Mouse (Mus musculus) G1E (cell line): ENCODE measurements around the gene Naa10. TPM values are rescaled to one million over a fixed set of nuclear protein-coding genes. Genes with fewer than 3 reads are reported as not detected.
A peak's percentile ranks its signal among the peaks of the same experiment; 100 is the strongest.

Experiments used
- ATAC-seq: 2 replicates; pipeline ENCODE4 v1.8.0; 2016; ENCODE audit warnings: mild to moderate bottlenecking; ENCODE audit not compliant: insufficient number of reproducible peaks, poor library complexity, low FRiP score, severe bottlenecking; ENCODE audit errors: extremely low read depth
- DNase-seq: peaks from one replicate; pipeline ENCODE4 v3.0.0; 2012; ENCODE audit warnings: low spot score
- H3K27me3 ChIP-seq: 2 replicates; pipeline ENCODE4 v1.6.1; 2012; ENCODE audit warnings: mild to moderate bottlenecking, low read length, inconsistent platforms; ENCODE audit not compliant: insufficient read depth
- H3K36me3 ChIP-seq: replicated peaks from 2 replicates; pipeline ENCODE3; 2012; ENCODE audit warnings: mild to moderate bottlenecking, inconsistent platforms
- H3K4me1 ChIP-seq: 2 replicates; pipeline ENCODE4 v1.6.1; 2012; ENCODE audit warnings: low read depth, low read length, inconsistent platforms, mixed read lengths; ENCODE audit not compliant: insufficient read depth
- H3K4me3 ChIP-seq: 2 replicates; pipeline ENCODE4 v1.5.1; 2012; ENCODE audit warnings: low read depth, mild to moderate bottlenecking, inconsistent platforms, low read length, moderate library complexity, mixed read lengths
- H3K9me3 ChIP-seq: replicated peaks from 2 replicates; pipeline ENCODE4 v1.6.1; 2012; ENCODE audit warnings: inconsistent platforms
- CTCF ChIP-seq: IDR thresholded peaks from 2 replicates; pipeline ENCODE4 v1.5.1; 2012; ENCODE audit warnings: low read depth, low read length, inconsistent platforms, mixed read lengths
- GATA1 ChIP-seq: IDR thresholded peaks from 2 replicates; pipeline ENCODE4 v1.6.1; 2012; ENCODE audit warnings: borderline replicate concordance, low read length, inconsistent platforms, mixed read lengths
- GATA2 ChIP-seq: IDR thresholded peaks from 2 replicates; pipeline ENCODE4 v1.6.1; 2012; ENCODE audit warnings: low read depth, low read length, inconsistent platforms, borderline replicate concordance
- POLR2AphosphoS5 ChIP-seq: IDR thresholded peaks from 2 replicates; pipeline ENCODE4 v1.6.1; 2012; ENCODE audit warnings: low read depth, low read length, inconsistent platforms; ENCODE audit not compliant: insufficient replicate concordance
- TAL1 ChIP-seq: conservative IDR thresholded peaks from 2 replicates; pipeline ENCODE4 v1.6.1; 2012; ENCODE audit warnings: low read depth, low read length, inconsistent platforms, mixed read lengths
- polyA plus RNA-seq: library from polyadenylated mRNA; stranded (reverse); fragments of >175 nt; gene quantifications from 2 replicates; pipeline ENCODE4 v1.2.3, GENCODE M21; 2012
- total RNA-seq, 2 experiments: library from RNA; stranded (forward) in 1 of 2; stranded (reverse) in 1 of 2; fragments of 200-1000 nt in 1 of 2; fragments of >200 nt in 1 of 2; fragmentation: Nextera tagmentation in 1 of 2; gene quantifications; 2 replicates each; pipeline ENCODE4 v1.2.3; 2014 to 2017

Naa10 gene
- total and polyA plus RNA-seq, 3 experiments, result 55.9 to 192 (median 85.4) TPM

- Histone ChIP-seq H3K36me3 (peaks cover 56% of the 10 kb centered on the region), H3K4me1 (peaks cover 35% of the 10 kb centered on the region), H3K27me3 (no peaks in the 10 kb centered on the region), H3K9me3 (no peaks in the 10 kb centered on the region), H3K4me3 (peak overlapping the region; percentile 83; the same call in 1 of the 2 replicates)
- TF ChIP-seq TAL1 (no peak), GATA1 (no peak), CTCF (no peak), POLR2AphosphoS5 (no peak), GATA2 (no peak)
- DNase-seq, result no peak
- ATAC-seq, result no peak
These were observed 772 bp upstream of the Naa10 start for GRCm38 (mm10) chrX:73922550-73922882.

- H3K4me3 ChIP-seq, result peak overlapping the region; percentile 83
- ATAC-seq (no peak), DNase-seq (no peak)
- H3K4me1 ChIP-seq, result peaks cover 43% of the 10 kb centered on the region
- TF ChIP-seq CTCF (no peak), GATA1 (no peak), GATA2 (no peak), TAL1 (no peak), POLR2AphosphoS5 (no peak)
- no peaks in the 10 kb centered on the region for H3K9me3 ChIP-seq
- no peaks in the 10 kb centered on the region for H3K27me3 ChIP-seq
- peaks cover 61% of the 10 kb centered on the region for H3K36me3 ChIP-seq
These were observed 390 bp downstream of the Naa10 start for GRCm38 (mm10) chrX:73921285-73921822.

GRCm38 (mm10) chrX:73918631-73919030, 3.1 kb downstream of the Naa10 start:
- Histone ChIP-seq H3K9me3 (no peaks in the 10 kb centered on the region), H3K4me3 (no peak overlapping the region), H3K4me1 (peaks cover 52% of the 10 kb centered on the region), H3K27me3 (no peaks in the 10 kb centered on the region), H3K36me3 (peaks cover 52% of the 10 kb centered on the region)
- TF ChIP-seq POLR2AphosphoS5, result no peak
- TF ChIP-seq CTCF, result no peak
- TF ChIP-seq GATA1, result no peak
- no peak for TF ChIP-seq TAL1
- no peak for TF ChIP-seq GATA2
- ATAC-seq (no peak), DNase-seq (no peak)

GRCm38 (mm10) chrX:73916945-73917344, 4.8 kb downstream of the Naa10 start:
- no peaks in the 10 kb centered on the region for H3K27me3 ChIP-seq
- peaks cover 52% of the 10 kb centered on the region for H3K4me1 ChIP-seq
- no peaks in the 10 kb centered on the region for H3K9me3 ChIP-seq
- TF ChIP-seq CTCF, result no peak
- TF ChIP-seq GATA2, result no peak
- TF ChIP-seq TAL1, result no peak
- no peak for TF ChIP-seq POLR2AphosphoS5
- TF ChIP-seq GATA1, result no peak
- ATAC-seq, result no peak
- H3K4me3 ChIP-seq, result peak overlapping the region; percentile 13; the same call in 1 of the 2 replicates
- DNase-seq, result no peak
- peaks cover 57% of the 10 kb centered on the region for H3K36me3 ChIP-seq

- Histone ChIP-seq H3K36me3 (peaks cover 54% of the 10 kb centered on the region), H3K4me3 (peak overlapping the region; percentile 23; the same call in 1 of the 2 replicates), H3K4me1 (peaks cover 63% of the 10 kb centered on the region), H3K9me3 (no peaks in the 10 kb centered on the region), H3K27me3 (no peaks in the 10 kb centered on the region)
- ATAC-seq, result peak; percentile 92
- TF ChIP-seq TAL1, result no peak
- no peak for TF ChIP-seq GATA2
- no peak for TF ChIP-seq POLR2AphosphoS5
- TF ChIP-seq GATA1, result no peak
- no peak for TF ChIP-seq CTCF
- DNase-seq, result peak; percentile 68
These were observed 6.7 kb downstream of the Naa10 start for GRCm38 (mm10) chrX:73914827-73915703.

GRCm38 (mm10) chrX:73911588-73911987, 10.2 kb downstream of the Naa10 start:
- no peaks in the 10 kb centered on the region for H3K9me3 ChIP-seq
- peaks cover 35% of the 10 kb centered on the region for H3K4me1 ChIP-seq
- no peaks in the 10 kb centered on the region for H3K27me3 ChIP-seq
- ATAC-seq, result no peak
- peak; percentile 47 for DNase-seq
- no peak for TF ChIP-seq POLR2AphosphoS5
- no peak for TF ChIP-seq TAL1
- TF ChIP-seq GATA1, result no peak
- TF ChIP-seq GATA2, result no peak
- TF ChIP-seq CTCF, result no peak
- no peak overlapping the region; the same call in 1 of the 2 replicates for H3K4me3 ChIP-seq
- H3K36me3 ChIP-seq, result peaks cover 22% of the 10 kb centered on the region
